8 mouse cellular contexts compared by ENCODE assay signal in genomic region chr2:181187121-181188000, GRCm38 (mm10). TPM values are rescaled to one million over a fixed set of nuclear protein-coding genes. Genes with fewer than 3 reads are reported as not detected.
DNase-seq lines count a peak whose midpoint lies in the region; ATAC-seq and TF ChIP-seq lines count a peak whose summit lies in the region.

TSS of gene Ppdpf (plus strand) at chr2:181187247.

- peak within 1 kb of the TSS; percentile 85 for H3K4me3 ChIP-seq in bone marrow, adult 2 months (replicated peaks; ENCODE audit: control insufficient read depth, low read depth, low read length)
- peak within 1 kb of the TSS; percentile 79 for H3K4me3 ChIP-seq in embryonic facial prominence, embryonic 15.5 days (replicated peaks)
- peak within 1 kb of the TSS; percentile 70 for H3K4me3 ChIP-seq in limb, embryonic 14.5 days (replicated peaks; ENCODE audit: low read length)
- H3K4me3 ChIP-seq in midbrain, postnatal 0 days (ENCODE audit: low read depth, low read length) = peak within 1 kb of the TSS; percentile 69

- ATAC-seq in embryonic facial prominence, embryonic 15.5 days (ENCODE audit: insufficient number of reproducible peaks, low FRiP score, low TSS enrichment, low read depth) = peak; percentile 96
- peak; percentile 93 for ATAC-seq in limb, embryonic 14.5 days (ENCODE audit: low FRiP score, low read depth)
- ATAC-seq in midbrain, postnatal 0 days (ENCODE audit: low FRiP score) = peak; percentile 86

- no peaks in the 10 kb centered on the region for H3K9me3 ChIP-seq in embryonic facial prominence, embryonic 15.5 days (replicated peaks)
- H3K9me3 ChIP-seq in limb, embryonic 14.5 days (ENCODE audit: control insufficient read depth, low read length) = no peaks in the 10 kb centered on the region
- no peaks in the 10 kb centered on the region for H3K9me3 ChIP-seq in midbrain, postnatal 0 days (ENCODE audit: low read length)

- peaks cover 1% of the 10 kb centered on the region; the same call in 1 of the 2 replicates for H3K4me1 ChIP-seq in bone marrow, adult 2 months (ENCODE audit: control insufficient read depth, insufficient read depth, low read length)
- H3K4me1 ChIP-seq in embryonic facial prominence, embryonic 15.5 days = peaks cover 12% of the 10 kb centered on the region
- H3K4me1 ChIP-seq in limb, embryonic 14.5 days (ENCODE audit: control insufficient read depth, insufficient read depth, low read length) = peaks cover 8% of the 10 kb centered on the region; the same call in 1 of the 2 replicates
- peaks cover 6% of the 10 kb centered on the region for H3K4me1 ChIP-seq in midbrain, postnatal 0 days (ENCODE audit: insufficient read depth, low read length)

- TF ChIP-seq POLR2A in bone marrow, adult 2 months (IDR thresholded peaks at IDR 0.05; ENCODE audit: borderline replicate concordance, control insufficient read depth, low read depth, low read length) = peak; percentile 65; the same call in 1 of the 2 replicates
- TF ChIP-seq POLR2A in limb, embryonic 14.5 days (IDR thresholded peaks at IDR 0.05; ENCODE audit: borderline replicate concordance, extremely low read depth, insufficient read depth, insufficient read length) = 0 out of 2 replicates have a peak, but pooled peaks have one; percentile 37

- WGBS in bone marrow, adult 2 months = under 1% methylated on average over 64 of the region's 64 CpGs
- under 1% methylated on average over 64 of the region's 64 CpGs for WGBS in embryonic facial prominence, embryonic 15.5 days
- WGBS in limb, embryonic 14.5 days = under 1% methylated on average over 61 of the region's 64 CpGs
- under 1% methylated on average over 64 of the region's 64 CpGs for WGBS in midbrain, postnatal 0 days

- H3K4me2 ChIP-seq in embryonic facial prominence, embryonic 15.5 days (replicated peaks) = peak within 1 kb of the TSS; percentile 83
- H3K4me2 ChIP-seq in limb, embryonic 14.5 days (replicated peaks; ENCODE audit: low read depth, low read length, severe bottlenecking) = peak within 1 kb of the TSS; percentile 66
- peak within 1 kb of the TSS; percentile 67 for H3K4me2 ChIP-seq in midbrain, postnatal 0 days (ENCODE audit: low read depth, low read length, poor library complexity, severe bottlenecking)

- peak; percentile 31; the same call in 1 of the 2 replicates for TF ChIP-seq CTCF in bone marrow, adult 2 months (IDR thresholded peaks at IDR 0.05; ENCODE audit: control insufficient read depth, insufficient read depth, low read length)
- peak; percentile 48 for TF ChIP-seq CTCF in midbrain, postnatal 0 days (IDR thresholded peaks at IDR 0.05)

- H3K27me3 ChIP-seq in embryonic facial prominence, embryonic 15.5 days = no peaks in the 10 kb centered on the region
- no peaks in the 10 kb centered on the region for H3K27me3 ChIP-seq in limb, embryonic 14.5 days (ENCODE audit: control insufficient read depth, insufficient read depth, low read length)
- no peaks in the 10 kb centered on the region for H3K27me3 ChIP-seq in midbrain, postnatal 0 days (ENCODE audit: insufficient read depth, low read length)

- peak within 1 kb of the TSS; percentile 86 for H3K27ac ChIP-seq in bone marrow, adult 2 months (ENCODE audit: control insufficient read depth, insufficient read depth, low read depth, low read length, poor library complexity)
- H3K27ac ChIP-seq in embryonic facial prominence, embryonic 15.5 days (replicated peaks) = peak within 1 kb of the TSS; percentile 94
- peak within 1 kb of the TSS; percentile 96 for H3K27ac ChIP-seq in limb, embryonic 14.5 days (replicated peaks; ENCODE audit: low read depth, low read length)
- peak within 1 kb of the TSS; percentile 96 for H3K27ac ChIP-seq in midbrain, postnatal 0 days (ENCODE audit: low read depth, low read length)

- DNase-seq in 416B (ENCODE audit: low read depth) = peak; percentile 97
- DNase-seq in heart, adult 8-10 months (ENCODE audit: low spot score) = peak; percentile 95
- DNase-seq in kidney, adult 9 months = peak; percentile 97
- DNase-seq in limb, embryonic 14.5 days (ENCODE audit: low spot score) = peak; percentile 94
- peak; percentile 94 for DNase-seq in midbrain, postnatal 0 days (ENCODE audit: low spot score)
- DNase-seq in spleen, postnatal 14 days (ENCODE audit: low spot score in 2 of 2) = peak; percentile 84 to 87

- no peaks in the 10 kb centered on the region for H3K36me3 ChIP-seq in embryonic facial prominence, embryonic 15.5 days
- H3K36me3 ChIP-seq in limb, embryonic 14.5 days (ENCODE audit: control insufficient read depth, insufficient read depth, low read length) = peaks cover 12% of the 10 kb centered on the region; the same call in 1 of the 2 replicates
- H3K36me3 ChIP-seq in midbrain, postnatal 0 days (ENCODE audit: insufficient read depth, low read length) = 0 out of 2 replicates have a peak, but pooled peaks cover 3% of the 10 kb centered on the region

- peak within 1 kb of the TSS; percentile 88 for H3K9ac ChIP-seq in embryonic facial prominence, embryonic 15.5 days
- H3K9ac ChIP-seq in limb, embryonic 14.5 days (ENCODE audit: low read depth, low read length, severe bottlenecking) = peak within 1 kb of the TSS; percentile 94
- H3K9ac ChIP-seq in midbrain, postnatal 0 days (replicated peaks; ENCODE audit: low read length, poor library complexity, severe bottlenecking) = peak within 1 kb of the TSS; percentile 99

RNA-seq across cellular contexts. Expression of gene Ppdpf, which starts in this region (rescaled TPM):
- 43.8 and 59.8 TPM in 2 replicates for polyA plus RNA-seq in bone marrow, adult 2 months (2011; ENCODE audit: insufficient read depth, insufficient read length, low replicate concordance, missing spikeins)
- 268 and 282 TPM in 2 replicates for polyA plus RNA-seq in embryonic facial prominence, embryonic 15.5 days (2015; fragmentation: Nextera tagmentation; extraction: Ambion mirVana)
- total RNA-seq in heart, adult 8-10 months (2022) = 10 to 100 TPM; 45.3 to 54.3 (median 52.4) TPM
- polyA plus RNA-seq in limb, embryonic 14.5 days (2012; rRNA removed) = 148 and 220 TPM in 2 replicates
- polyA plus RNA-seq in limb, embryonic 14.5 days (2014; fragmentation: Nextera tagmentation; extraction: Ambion mirVana) = 294 and 354 TPM in 2 replicates
- 268 and 323 TPM in 2 replicates for total RNA-seq in midbrain, postnatal 0 days (2014; rRNA removed)
- polyA plus RNA-seq in midbrain, postnatal 0 days (2015; fragmentation: Nextera tagmentation; extraction: Ambion mirVana) = 365 and 367 TPM in 2 replicates

Comparison
In these comparisons a context has a peak if more than half of its experiments do, and no peak if none do; other contexts are left out.
1. Peak in every context shown above with its lines: DNase-seq, ATAC-seq, H3K4me3 ChIP-seq and H3K27ac ChIP-seq.